Mouse (Mus musculus) limb, embryonic 15.5 days (tissue): Measurements from ENCODE around the gene Nell1. TPM values are rescaled to one million over a fixed set of nuclear protein-coding genes. Genes with fewer than 3 reads are reported as not detected.

Experiments used
- ATAC-seq: fragments of 200-750 bp; cut with Nextera tagmentation; 2 replicates; pipeline ENCODE4 v1.8.0; 2017; ENCODE audit warnings: low read depth, moderate TSS enrichment; ENCODE audit not compliant: insufficient number of reproducible peaks, low FRiP score, low TSS enrichment
- H3K27ac ChIP-seq: fragments of 300-500 bp; sonication (generic); 2 replicates; pipeline ENCODE4 v1.5.1; 2015; ENCODE audit warnings: moderate library complexity, mild to moderate bottlenecking, inconsistent platforms
- H3K27me3 ChIP-seq: fragments of 300-500 bp; sonication (generic); 2 replicates; pipeline ENCODE4 v1.6.1; 2015; ENCODE audit warnings: inconsistent platforms
- H3K36me3 ChIP-seq: fragments of 300-500 bp; sonication (generic); 2 replicates; pipeline ENCODE4 v1.6.1; 2015; ENCODE audit warnings: inconsistent platforms
- H3K4me1 ChIP-seq: fragments of 300-500 bp; sonication (generic); 2 replicates; pipeline ENCODE4 v1.6.1; 2015; ENCODE audit warnings: inconsistent platforms
- H3K4me2 ChIP-seq: fragments of 300-500 bp; sonication (generic); 2 replicates; pipeline ENCODE4 v1.6.1; 2015; ENCODE audit warnings: mild to moderate bottlenecking, inconsistent platforms
- H3K4me3 ChIP-seq: fragments of 300-500 bp; sonication (generic); 2 replicates; pipeline ENCODE4 v1.5.1; 2015; ENCODE audit warnings: mild to moderate bottlenecking, inconsistent platforms
- H3K9ac ChIP-seq: fragments of 300-500 bp; sonication (generic); 2 replicates; pipeline ENCODE4 v1.6.1; 2015; ENCODE audit warnings: inconsistent platforms
- H3K9me3 ChIP-seq: fragments of 300-500 bp; sonication (generic); 2 replicates; pipeline ENCODE4 v1.6.1; 2016; ENCODE audit warnings: inconsistent platforms
- WGBS: fragments of 180-500 bp; shearing (Covaris S2); methylation state at CpG from one replicate; pipeline ENCODE4 v1.1.7; 2015; 5-methylcytosine and 5-hydroxymethylcytosine counted together
- polyA plus RNA-seq: library from polyadenylated mRNA; unstranded; fragments of >200 nt; fragmentation: Nextera tagmentation; extraction: Ambion mirVana; gene quantifications from 2 replicates; pipeline ENCODE4 v1.2.1, GENCODE M21; 2015

Gene Nell1
- polyA plus RNA-seq, 1 experiment from 2014 or later, result 3.8 TPM

DNA sequence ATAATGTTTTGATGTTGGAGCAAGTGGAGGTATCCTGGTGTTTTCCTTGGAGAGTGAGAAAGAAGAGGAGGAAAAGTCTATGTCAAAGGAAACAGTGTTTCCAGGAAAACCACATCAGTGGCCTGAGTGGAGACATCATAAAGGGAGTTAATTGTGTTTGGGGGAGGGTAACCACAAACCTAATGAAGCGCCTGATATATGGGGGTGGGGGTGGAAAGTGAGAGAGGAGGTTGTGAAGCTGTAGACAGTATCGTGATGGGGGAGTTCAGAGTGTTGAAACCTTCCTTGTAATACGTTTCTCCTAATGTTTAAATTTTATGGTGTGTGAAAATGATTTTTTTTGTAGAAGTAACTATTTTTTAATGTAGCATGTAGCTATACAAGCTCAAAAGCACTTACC lies 858.1 kb downstream of the Nell1 start:
- Histone ChIP-seq H3K9ac (no peak overlapping the region), H3K4me2 (no peak overlapping the region), H3K4me3 (no peak overlapping the region), H3K36me3 (no peaks in the 10 kb centered on the region), H3K4me1 (no peaks in the 10 kb centered on the region), H3K27me3 (no peaks in the 10 kb centered on the region), H3K9me3 (no peaks in the 10 kb centered on the region), H3K27ac (no peak overlapping the region)
- WGBS, result 26% methylated on average over 3 of the region's 3 CpGs
- ATAC-seq, result no peak

DNA sequence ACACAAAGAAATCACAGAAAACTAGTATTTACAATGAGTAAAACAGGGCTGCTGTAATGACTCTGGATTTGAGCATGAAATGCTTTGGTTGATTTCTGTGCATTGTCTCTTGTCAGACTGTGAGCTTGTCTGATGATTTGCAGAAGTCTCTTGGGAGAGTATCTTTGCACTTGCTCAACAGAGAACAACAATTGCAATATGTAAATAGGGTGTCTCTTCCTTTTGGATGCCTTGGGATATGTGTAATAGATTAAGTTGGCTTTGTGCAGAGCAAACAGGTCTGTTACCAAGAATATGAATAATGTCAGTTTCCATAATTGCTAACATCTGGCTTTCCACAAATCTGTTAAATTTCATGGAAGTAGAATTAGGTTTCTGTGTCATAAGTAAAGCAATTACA lies 868.0 kb downstream of the Nell1 start:
- Histone ChIP-seq H3K4me3 (no peak overlapping the region), H3K27me3 (no peaks in the 10 kb centered on the region), H3K4me2 (no peak overlapping the region), H3K27ac (no peak overlapping the region), H3K4me1 (no peaks in the 10 kb centered on the region), H3K36me3 (no peaks in the 10 kb centered on the region), H3K9ac (no peak overlapping the region), H3K9me3 (no peaks in the 10 kb centered on the region)
- no peak for ATAC-seq

DNA sequence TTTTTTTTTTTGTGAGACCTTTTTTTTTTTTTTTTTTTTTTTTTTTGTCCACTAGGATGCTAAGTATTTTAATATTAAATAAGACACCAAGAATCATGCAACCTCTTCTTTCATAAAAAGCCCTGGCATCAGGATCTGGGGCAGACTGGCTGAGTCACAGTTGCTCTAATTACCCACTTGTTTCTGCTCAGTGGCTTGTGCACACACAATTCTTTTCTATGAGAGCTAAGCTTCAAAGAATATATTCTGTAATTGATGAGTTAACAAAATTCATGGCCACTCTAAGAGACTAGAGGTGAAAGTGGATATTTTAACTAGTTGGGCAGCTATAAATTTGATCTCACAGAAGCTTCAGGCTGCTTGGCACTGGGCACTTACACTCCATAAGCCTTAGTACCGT lies 873.3 kb downstream of the Nell1 start:
- Histone ChIP-seq H3K9ac (no peak overlapping the region), H3K4me3 (no peak overlapping the region), H3K9me3 (no peaks in the 10 kb centered on the region), H3K27me3 (no peaks in the 10 kb centered on the region), H3K27ac (no peak overlapping the region), H3K4me1 (no peaks in the 10 kb centered on the region), H3K4me2 (no peak overlapping the region), H3K36me3 (no peaks in the 10 kb centered on the region)
- WGBS, result 71% methylated on average over 1 of the region's 1 CpGs
- ATAC-seq, result no peak

DNA sequence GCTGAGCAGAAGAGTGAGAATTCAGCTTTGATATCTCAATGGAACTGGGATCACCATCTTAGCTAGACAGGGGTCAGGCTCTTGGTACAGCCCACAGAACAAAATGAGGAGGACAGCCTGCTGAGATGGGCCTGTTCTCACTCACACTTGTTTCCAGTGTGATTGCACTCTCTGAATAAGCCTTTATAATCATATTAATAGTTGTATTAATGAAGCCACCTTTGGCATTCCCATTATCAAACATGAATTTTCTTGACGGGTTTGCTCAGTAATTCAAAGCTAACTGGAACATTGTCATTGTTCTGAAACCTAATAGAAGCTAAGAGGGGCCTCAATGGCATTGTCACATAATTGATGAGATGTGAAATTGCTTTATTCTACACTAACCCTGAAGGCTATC lies 875.6 kb downstream of the Nell1 start:
- Histone ChIP-seq H3K27ac (no peak overlapping the region), H3K9ac (no peak overlapping the region), H3K4me2 (no peak overlapping the region), H3K4me1 (no peaks in the 10 kb centered on the region), H3K27me3 (no peaks in the 10 kb centered on the region), H3K4me3 (no peak overlapping the region), H3K9me3 (no peaks in the 10 kb centered on the region), H3K36me3 (no peaks in the 10 kb centered on the region)
- no peak for ATAC-seq
- 78% methylated on average over 1 of the region's 1 CpGs for WGBS

DNA sequence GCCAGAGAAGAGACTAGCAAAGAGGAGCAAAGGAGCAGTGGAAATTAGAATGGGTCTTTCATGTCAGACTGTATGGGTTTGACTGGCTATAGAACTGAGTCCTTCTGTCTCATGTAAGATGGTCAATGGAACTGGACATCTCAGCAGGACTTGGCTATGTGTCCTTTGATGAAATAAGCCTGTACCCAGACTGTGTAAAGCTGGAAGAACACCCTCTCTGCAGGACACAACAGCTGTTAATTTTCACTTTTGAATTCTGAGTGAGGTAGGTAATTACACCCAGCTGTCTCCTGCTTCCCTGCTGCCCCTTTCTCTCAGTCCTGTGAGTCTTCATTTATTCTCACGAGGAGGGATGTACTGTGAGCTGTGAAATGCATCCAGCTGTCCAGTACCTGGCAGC lies 895.5 kb downstream of the Nell1 start:
- H3K27me3 ChIP-seq, result no peaks in the 10 kb centered on the region
- 17% methylated on average over 1 of the region's 1 CpGs for WGBS
- H3K36me3 ChIP-seq, result no peaks in the 10 kb centered on the region
- H3K9me3 ChIP-seq, result no peaks in the 10 kb centered on the region
- H3K4me2 ChIP-seq, result no peak overlapping the region
- ATAC-seq, result no peak
- no peak overlapping the region for H3K4me3 ChIP-seq
- H3K9ac ChIP-seq, result no peak overlapping the region
- H3K4me1 ChIP-seq, result no peaks in the 10 kb centered on the region
- no peak overlapping the region for H3K27ac ChIP-seq

DNA sequence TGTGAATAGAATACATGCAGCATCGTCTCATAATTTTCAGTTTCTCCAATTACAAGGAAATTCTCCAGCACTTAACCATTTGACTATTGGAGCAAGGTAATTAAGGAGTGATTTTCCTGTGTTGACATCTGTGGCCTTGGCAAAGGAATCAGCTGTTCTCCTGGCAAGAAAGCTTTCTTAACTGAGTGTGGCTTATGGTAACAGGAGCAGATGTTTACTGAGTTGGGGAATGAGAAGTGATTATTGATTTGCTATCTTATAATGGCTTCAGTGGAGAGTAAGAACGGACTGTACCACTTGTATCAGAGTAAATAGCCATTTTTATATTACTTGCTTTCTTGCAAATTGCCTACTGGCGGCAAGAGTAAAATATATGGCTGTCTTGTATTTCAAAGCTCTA lies 913.0 kb downstream of the Nell1 start:
- Histone ChIP-seq H3K4me3 (no peak overlapping the region), H3K4me1 (no peaks in the 10 kb centered on the region), H3K36me3 (no peaks in the 10 kb centered on the region), H3K9ac (no peak overlapping the region), H3K4me2 (no peak overlapping the region), H3K9me3 (no peaks in the 10 kb centered on the region), H3K27me3 (no peaks in the 10 kb centered on the region), H3K27ac (no peak overlapping the region)
- WGBS, result 66% methylated on average over 3 of the region's 3 CpGs
- ATAC-seq, result no peak

DNA sequence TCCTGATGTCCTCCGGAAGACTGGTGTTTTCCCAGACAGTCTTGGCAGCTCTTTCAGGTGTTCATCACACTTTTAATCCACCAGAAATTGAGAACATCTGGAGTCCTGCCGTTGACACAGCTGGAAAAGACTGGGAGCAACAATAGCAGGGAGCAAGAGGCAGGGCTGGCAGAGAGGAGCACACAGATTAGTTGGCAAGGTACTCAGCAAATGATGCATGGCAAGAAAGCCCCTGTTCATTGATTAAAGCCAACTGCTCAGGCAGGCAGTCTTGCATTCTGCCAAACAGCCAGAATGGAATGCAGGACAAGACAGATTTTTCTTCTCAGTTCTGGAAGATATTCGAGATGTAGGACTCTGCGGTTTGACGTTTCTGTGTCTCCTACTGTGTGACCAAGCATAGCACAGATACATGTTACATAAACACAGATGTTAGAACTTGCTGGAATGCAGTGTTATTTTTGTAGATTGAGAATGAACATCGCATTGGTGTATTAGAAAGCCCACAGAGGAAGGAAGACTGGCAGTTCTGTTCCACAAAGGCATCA lies 925.0 kb downstream of the Nell1 start:
- no peaks in the 10 kb centered on the region for H3K27me3 ChIP-seq
- H3K9me3 ChIP-seq, result no peaks in the 10 kb centered on the region
- ATAC-seq, result no peak
- H3K36me3 ChIP-seq, result no peaks in the 10 kb centered on the region
- 54% methylated on average over 6 of the region's 6 CpGs for WGBS
- H3K4me3 ChIP-seq, result no peak overlapping the region
- H3K27ac ChIP-seq, result no peak overlapping the region
- H3K4me1 ChIP-seq, result no peaks in the 10 kb centered on the region
- no peak overlapping the region for H3K9ac ChIP-seq
- H3K4me2 ChIP-seq, result no peak overlapping the region

Other genes with a start within 250 kb of the Nell1 start
- 17.0 and 18.0 TPM in 2 replicates for gene Htatip2, start 215.7 kb upstream of the Nell1 start, polyA plus RNA-seq
- 42.3 and 48.4 TPM in 2 replicates for gene Prmt3, start 196.5 kb upstream of the Nell1 start, polyA plus RNA-seq
- 0.05 TPM in 1 of 2 replicates, not detected in the other for gene Slc6a5, start 64.7 kb upstream of the Nell1 start, polyA plus RNA-seq